Mouse (Mus musculus): ENCODE measurements at regions not wholly inside any gene's neighbourhood (a gene's known extent, or its start where the extent isn't known, plus 50 kb on each side); places are given as distances from the start of the nearest gene placed in this dataset.

DNA sequence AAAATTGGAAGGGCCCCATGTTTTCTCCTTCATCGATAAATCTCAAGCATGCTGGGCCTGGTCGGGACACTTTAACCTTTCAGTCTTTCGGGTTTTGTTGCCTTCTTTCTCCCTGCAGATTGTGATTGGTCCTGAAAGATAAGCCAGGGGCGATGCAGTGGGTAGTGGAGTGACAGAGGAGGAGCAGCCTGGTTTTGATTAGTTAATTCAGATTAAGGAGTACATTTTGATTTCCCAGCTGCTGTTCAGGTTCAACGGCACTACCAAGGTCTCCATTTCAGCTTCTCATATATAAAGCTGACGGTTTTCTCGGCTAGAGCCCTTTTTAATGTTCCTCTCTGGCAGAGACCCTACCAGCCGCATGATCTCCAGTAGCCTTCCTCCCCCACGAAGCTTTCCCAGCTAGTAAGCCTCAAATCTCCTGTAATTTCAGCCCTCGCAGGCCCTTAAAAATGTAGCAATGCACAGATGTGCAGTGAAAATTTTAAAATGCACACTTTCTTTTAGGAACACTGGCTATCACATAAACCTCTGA is 493.8 kb upstream of the Pkn2 start:
- 58% methylated on average over 10 of the region's 10 CpGs for WGBS
- H3K27me3 ChIP-seq (replicated peaks) = no peaks in the 10 kb centered on the region
- H3K36me3 ChIP-seq = no peaks in the 10 kb centered on the region
- H3K4me2 ChIP-seq = no peak overlapping the region
- H3K27ac ChIP-seq (ENCODE audit: poor library complexity, severe bottlenecking) = no peak overlapping the region
- no peaks in the 10 kb centered on the region for H3K4me1 ChIP-seq (replicated peaks)
- no peak overlapping the region for H3K4me3 ChIP-seq
- no peaks in the 10 kb centered on the region for H3K9me3 ChIP-seq (replicated peaks)
- ATAC-seq (ENCODE audit: insufficient number of reproducible peaks, low FRiP score) = no peak
- no peak overlapping the region for H3K9ac ChIP-seq

GRCm38 (mm10) chr3:143373501-143373900 is 491.7 kb upstream of the Pkn2 start:
- no peaks in the 10 kb centered on the region for H3K27me3 ChIP-seq (replicated peaks)
- H3K9ac ChIP-seq = no peak overlapping the region
- H3K9me3 ChIP-seq (replicated peaks) = no peaks in the 10 kb centered on the region
- no peaks in the 10 kb centered on the region for H3K36me3 ChIP-seq
- no peak for ATAC-seq (ENCODE audit: insufficient number of reproducible peaks, low FRiP score)
- 91% methylated on average over 1 of the region's 1 CpGs for WGBS
- no peaks in the 10 kb centered on the region for H3K4me1 ChIP-seq (replicated peaks)
- no peak overlapping the region for H3K27ac ChIP-seq (ENCODE audit: poor library complexity, severe bottlenecking)
- H3K4me3 ChIP-seq = no peak overlapping the region
- H3K4me2 ChIP-seq = no peak overlapping the region

DNA sequence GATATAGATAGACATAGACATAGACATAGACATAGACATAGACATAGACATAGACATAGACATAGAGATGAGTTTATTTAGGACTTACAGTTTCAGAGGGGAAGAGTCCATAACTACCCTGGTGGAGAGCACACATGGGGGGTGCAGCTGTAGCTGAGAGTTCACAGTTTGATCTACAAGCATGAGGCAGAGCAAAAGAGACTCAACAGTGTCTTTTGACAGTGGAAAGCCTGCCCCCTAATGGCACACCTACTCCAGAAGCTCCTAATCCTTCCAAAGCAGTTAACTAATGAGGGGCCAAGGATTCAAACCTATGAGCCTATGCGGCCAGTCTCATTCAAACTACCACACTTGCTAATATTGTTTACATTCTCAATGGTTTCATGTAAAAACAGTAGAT is 487.2 kb upstream of the Pkn2 start:
- Histone ChIP-seq H3K9ac (no peak overlapping the region), H3K4me3 (no peak overlapping the region), H3K9me3 (replicated peaks) (no peaks in the 10 kb centered on the region), H3K27ac (ENCODE audit: poor library complexity, severe bottlenecking) (no peak overlapping the region), H3K27me3 (replicated peaks) (no peaks in the 10 kb centered on the region), H3K36me3 (no peaks in the 10 kb centered on the region), H3K4me2 (no peak overlapping the region), H3K4me1 (replicated peaks) (no peaks in the 10 kb centered on the region)
- 80% methylated on average over 1 of the region's 1 CpGs for WGBS
- ATAC-seq (ENCODE audit: insufficient number of reproducible peaks, low FRiP score) = no peak

DNA sequence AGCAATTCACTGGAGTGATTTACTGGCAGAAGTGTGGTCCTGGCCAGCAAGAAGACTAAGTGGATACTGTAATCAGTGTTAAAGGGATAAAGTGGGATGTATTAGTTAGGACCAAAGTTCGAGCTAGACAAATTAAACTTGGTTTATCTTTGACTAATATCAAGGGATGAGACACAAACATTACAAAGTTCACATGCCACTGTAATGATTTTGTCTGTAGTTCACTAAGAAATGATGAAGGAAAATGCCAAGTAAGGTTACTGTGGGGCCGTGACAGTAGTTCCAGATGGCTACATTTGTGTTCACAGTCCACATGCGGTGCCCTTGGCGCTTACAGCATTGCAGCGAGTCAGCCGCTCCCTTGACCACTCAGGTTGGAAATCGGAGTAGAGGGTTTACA is 458.2 kb upstream of the Pkn2 start:
- no peak overlapping the region for H3K4me3 ChIP-seq
- WGBS = 86% methylated on average over 7 of the region's 7 CpGs
- no peak overlapping the region for H3K9ac ChIP-seq
- H3K27ac ChIP-seq (ENCODE audit: poor library complexity, severe bottlenecking) = no peak overlapping the region
- no peak overlapping the region for H3K4me2 ChIP-seq
- no peak for ATAC-seq (ENCODE audit: insufficient number of reproducible peaks, low FRiP score)
- no peaks in the 10 kb centered on the region for H3K9me3 ChIP-seq (replicated peaks)
- no peaks in the 10 kb centered on the region for H3K4me1 ChIP-seq (replicated peaks)
- H3K27me3 ChIP-seq (replicated peaks) = no peaks in the 10 kb centered on the region
- no peaks in the 10 kb centered on the region for H3K36me3 ChIP-seq

- Histone ChIP-seq H3K27ac (ENCODE audit: poor library complexity, severe bottlenecking) (no peak overlapping the region), H3K27me3 (replicated peaks) (no peaks in the 10 kb centered on the region), H3K4me2 (no peak overlapping the region), H3K9me3 (replicated peaks) (no peaks in the 10 kb centered on the region), H3K4me3 (no peak overlapping the region), H3K36me3 (no peaks in the 10 kb centered on the region), H3K9ac (no peak overlapping the region), H3K4me1 (replicated peaks) (no peaks in the 10 kb centered on the region)
- ATAC-seq (ENCODE audit: insufficient number of reproducible peaks, low FRiP score) = no peak
- WGBS = 88% methylated on average over 3 of the region's 3 CpGs
Measured at GRCm38 (mm10) chr3:143333339-143333738, 451.5 kb upstream of the Pkn2 start.

GRCm38 (mm10) chr3:143328521-143328920 is 446.7 kb upstream of the Pkn2 start:
- ATAC-seq (ENCODE audit: insufficient number of reproducible peaks, low FRiP score) = no peak

DNA sequence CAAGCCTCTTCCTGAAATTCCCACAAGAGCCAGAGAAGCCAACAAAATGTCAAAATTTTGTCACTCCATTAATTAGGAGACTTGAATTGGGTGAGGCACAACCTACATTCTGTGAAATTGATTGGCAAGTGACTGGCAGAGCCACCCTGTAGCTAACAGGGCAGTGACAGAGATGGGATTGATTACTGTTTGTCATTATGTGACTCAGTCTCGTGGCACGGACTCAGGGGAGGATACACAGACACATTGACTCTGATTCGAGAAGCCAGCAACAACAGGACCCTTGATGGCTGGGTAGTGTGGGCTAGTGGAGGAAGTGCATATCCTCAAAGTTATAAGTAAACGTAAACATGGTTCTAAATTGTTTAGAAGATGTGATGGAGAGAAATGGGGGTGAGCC is 445.8 kb upstream of the Pkn2 start:
- Histone ChIP-seq H3K4me1 (replicated peaks) (no peaks in the 10 kb centered on the region), H3K4me2 (no peak overlapping the region), H3K36me3 (no peaks in the 10 kb centered on the region), H3K27me3 (replicated peaks) (no peaks in the 10 kb centered on the region), H3K9ac (no peak overlapping the region), H3K4me3 (no peak overlapping the region), H3K9me3 (replicated peaks) (no peaks in the 10 kb centered on the region), H3K27ac (ENCODE audit: poor library complexity, severe bottlenecking) (no peak overlapping the region)
- WGBS = 63% methylated on average over 4 of the region's 4 CpGs
- no peak for ATAC-seq (ENCODE audit: insufficient number of reproducible peaks, low FRiP score)

More at GRCm38 (mm10) chr3:143328521-143328920, 446.7 kb upstream of the Pkn2 start:
- Histone ChIP-seq H3K4me1 (replicated peaks) (no peaks in the 10 kb centered on the region), H3K4me3 (no peak overlapping the region), H3K4me2 (no peak overlapping the region), H3K9me3 (replicated peaks) (no peaks in the 10 kb centered on the region), H3K27ac (ENCODE audit: poor library complexity, severe bottlenecking) (no peak overlapping the region), H3K9ac (no peak overlapping the region), H3K36me3 (no peaks in the 10 kb centered on the region), H3K27me3 (replicated peaks) (no peaks in the 10 kb centered on the region)

DNA sequence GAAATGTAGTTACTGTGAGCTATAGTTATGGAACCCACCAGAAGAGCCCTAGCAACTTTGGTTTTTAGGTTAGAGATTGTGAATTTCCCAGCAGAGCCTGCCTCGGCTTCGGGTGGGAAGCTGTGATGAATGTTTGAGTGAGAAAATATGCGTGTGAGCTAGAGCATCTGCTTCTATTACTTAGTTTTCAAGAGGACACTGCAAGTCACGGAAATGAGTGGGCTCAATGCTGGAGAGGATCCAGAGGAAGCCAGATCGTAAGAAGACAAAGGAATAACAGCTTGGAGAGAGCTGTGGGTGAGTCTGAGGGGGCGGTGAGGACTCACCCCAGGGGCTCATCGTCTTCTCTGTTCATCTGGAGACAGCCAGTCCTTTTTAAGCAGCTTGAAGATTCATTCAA is 434.7 kb upstream of the Pkn2 start:
- no peaks in the 10 kb centered on the region for H3K9me3 ChIP-seq (replicated peaks)
- no peaks in the 10 kb centered on the region for H3K27me3 ChIP-seq (replicated peaks)
- no peak overlapping the region for H3K4me3 ChIP-seq
- no peaks in the 10 kb centered on the region for H3K36me3 ChIP-seq
- H3K9ac ChIP-seq = no peak overlapping the region
- H3K4me1 ChIP-seq (replicated peaks) = no peaks in the 10 kb centered on the region
- H3K27ac ChIP-seq (ENCODE audit: poor library complexity, severe bottlenecking) = no peak overlapping the region
- no peak overlapping the region for H3K4me2 ChIP-seq
- no peak for ATAC-seq (ENCODE audit: insufficient number of reproducible peaks, low FRiP score)
- WGBS = 59% methylated on average over 7 of the region's 7 CpGs

DNA sequence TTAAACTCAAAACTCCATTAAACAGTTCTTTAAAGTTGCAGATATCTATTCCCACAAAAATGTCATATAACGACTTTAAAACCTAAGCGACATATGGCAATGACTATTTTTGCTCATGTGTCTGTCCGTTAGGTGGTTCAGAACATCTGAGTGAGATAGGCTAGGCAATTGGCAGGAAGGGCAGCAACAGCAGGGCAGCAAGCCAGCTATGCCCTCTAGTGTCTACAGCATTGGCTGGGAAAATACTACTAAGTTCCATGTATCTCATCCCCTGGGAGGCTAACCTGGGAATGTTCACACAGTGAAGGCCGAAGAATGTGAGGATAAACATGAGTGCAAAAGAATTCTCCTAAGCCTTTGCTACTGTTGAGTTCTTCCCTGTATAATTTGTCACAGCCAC is 410.0 kb upstream of the Pkn2 start:
- ATAC-seq (ENCODE audit: insufficient number of reproducible peaks, low FRiP score) = no peak
- Histone ChIP-seq H3K36me3 (no peaks in the 10 kb centered on the region), H3K9ac (no peak overlapping the region), H3K27ac (ENCODE audit: poor library complexity, severe bottlenecking) (no peak overlapping the region), H3K27me3 (replicated peaks) (no peaks in the 10 kb centered on the region), H3K4me3 (no peak overlapping the region), H3K9me3 (replicated peaks) (no peaks in the 10 kb centered on the region), H3K4me1 (replicated peaks) (no peaks in the 10 kb centered on the region), H3K4me2 (no peak overlapping the region)
- 74% methylated on average over 4 of the region's 4 CpGs for WGBS

DNA sequence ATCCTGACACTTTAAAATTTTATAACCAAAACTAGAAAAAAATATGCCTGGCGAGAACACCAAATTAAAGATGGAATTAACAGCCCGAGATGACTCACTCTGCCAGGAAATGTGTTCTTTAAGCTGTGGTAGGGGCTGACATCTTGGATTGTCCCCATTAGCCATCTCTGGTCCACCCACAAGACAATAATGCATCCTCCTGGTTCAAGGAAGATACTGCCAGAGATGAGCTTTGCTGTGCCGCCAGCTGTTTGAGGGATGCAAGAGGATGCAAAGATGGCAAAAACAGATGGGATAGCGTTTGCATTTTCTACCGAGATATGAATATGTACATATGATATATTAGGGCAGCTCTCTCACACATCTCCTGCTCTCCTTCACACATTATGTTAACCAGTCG is 382.3 kb upstream of the Pkn2 start:
- no peaks in the 10 kb centered on the region for H3K36me3 ChIP-seq
- no peaks in the 10 kb centered on the region for H3K9me3 ChIP-seq (replicated peaks)
- H3K27ac ChIP-seq (ENCODE audit: poor library complexity, severe bottlenecking) = no peak overlapping the region
- H3K4me2 ChIP-seq = no peak overlapping the region
- H3K9ac ChIP-seq = no peak overlapping the region
- WGBS = 79% methylated on average over 6 of the region's 6 CpGs
- no peak overlapping the region for H3K4me3 ChIP-seq
- H3K27me3 ChIP-seq (replicated peaks) = no peaks in the 10 kb centered on the region
- H3K4me1 ChIP-seq (replicated peaks) = no peaks in the 10 kb centered on the region
- no peak for ATAC-seq (ENCODE audit: insufficient number of reproducible peaks, low FRiP score)

GRCm38 (mm10) chr3:143252643-143253042 is 370.8 kb upstream of the Pkn2 start:
- no peak overlapping the region for H3K27ac ChIP-seq (ENCODE audit: poor library complexity, severe bottlenecking)
- H3K4me1 ChIP-seq (replicated peaks) = no peaks in the 10 kb centered on the region
- no peaks in the 10 kb centered on the region for H3K27me3 ChIP-seq (replicated peaks)
- WGBS = 79% methylated on average over 1 of the region's 1 CpGs
- no peak overlapping the region for H3K9ac ChIP-seq
- no peak for ATAC-seq (ENCODE audit: insufficient number of reproducible peaks, low FRiP score)
- no peak overlapping the region for H3K4me2 ChIP-seq
- no peak overlapping the region for H3K4me3 ChIP-seq
- no peaks in the 10 kb centered on the region for H3K9me3 ChIP-seq (replicated peaks)
- H3K36me3 ChIP-seq = no peaks in the 10 kb centered on the region

GRCm38 (mm10) chr3:143252008-143252407 is 370.2 kb upstream of the Pkn2 start:
- H3K4me3 ChIP-seq = no peak overlapping the region
- no peak for ATAC-seq (ENCODE audit: insufficient number of reproducible peaks, low FRiP score)
- no peak overlapping the region for H3K27ac ChIP-seq (ENCODE audit: poor library complexity, severe bottlenecking)
- H3K36me3 ChIP-seq = no peaks in the 10 kb centered on the region
- no peaks in the 10 kb centered on the region for H3K27me3 ChIP-seq (replicated peaks)
- H3K4me1 ChIP-seq (replicated peaks) = no peaks in the 10 kb centered on the region
- WGBS = 57% methylated on average over 2 of the region's 2 CpGs
- no peak overlapping the region for H3K9ac ChIP-seq
- H3K4me2 ChIP-seq = no peak overlapping the region
- no peaks in the 10 kb centered on the region for H3K9me3 ChIP-seq (replicated peaks)
